ENCODE assay signal across 21 mouse cellular contexts in genomic region chr5:144831840-144832469, GRCm38 (mm10).
DNase-seq lines count a peak whose midpoint lies in the region; ATAC-seq and TF ChIP-seq lines count a peak whose summit lies in the region.
"Had no signal": no experiment of that assay in that cellular context is flagged by ENCODE, and none has a peak within 500 bp of the region (broad histone marks: within the 10 kb centered on the region; RNA-seq: fewer than 3 reads in every experiment).

No protein-coding gene starts in this region.

- no peaks in the 10 kb centered on the region for H3K9me3 ChIP-seq in intestine, embryonic 16.5 days (ENCODE audit: control insufficient read depth, low read length)
- no peaks in the 10 kb centered on the region for H3K9me3 ChIP-seq in intestine, embryonic 15.5 days
- H3K9me3 ChIP-seq in E14TG2a.4 (ENCODE audit: low read length): no peaks in the 10 kb centered on the region
- H3K9me3 ChIP-seq: embryonic facial prominence, embryonic 10.5 days; forebrain, embryonic 15.5 days; hindbrain, embryonic 15.5 days; megakaryocyte, embryonic 14.5 days had no signal

- DNase-seq in adrenal gland, postnatal 25 days: peak; percentile 27
- no peak for DNase-seq in layer of hippocampus, postnatal 36 days
- no peak for DNase-seq in lung, postnatal 25 days (ENCODE audit: low spot score)
- no peak for DNase-seq in kidney, adult 11 months
- DNase-seq: cerebellum, postnatal 25 days; gastrocnemius, adult 2 months; heart, adult 2 months; heart, postnatal 10 days; kidney, adult 8-10 months; kidney, postnatal 4 days; lung, embryonic 14.5 days; thymus, postnatal 14 days had no signal

- 86% methylated on average over 9 of the region's 9 CpGs for WGBS in intestine, embryonic 16.5 days
- 91% methylated on average over 9 of the region's 9 CpGs for WGBS in intestine, embryonic 15.5 days

- no peaks in the 10 kb centered on the region for H3K27me3 ChIP-seq in intestine, embryonic 16.5 days (replicated peaks; ENCODE audit: control insufficient read depth, insufficient read depth, low read length)
- no peaks in the 10 kb centered on the region for H3K27me3 ChIP-seq in intestine, embryonic 15.5 days (replicated peaks)
- H3K27me3 ChIP-seq in E14TG2a.4 (ENCODE audit: insufficient read depth, low read length): no peaks in the 10 kb centered on the region
- H3K27me3 ChIP-seq: forebrain, embryonic 15.5 days; hindbrain, embryonic 15.5 days; megakaryocyte, embryonic 14.5 days had no signal

- no peak overlapping the region for H3K27ac ChIP-seq in intestine, embryonic 16.5 days (ENCODE audit: low read length)
- no peak overlapping the region for H3K27ac ChIP-seq in intestine, embryonic 15.5 days
- H3K27ac ChIP-seq: embryonic facial prominence, embryonic 10.5 days; forebrain, embryonic 15.5 days; gastrocnemius, adult 2 months; heart, adult 2 months; hindbrain, embryonic 15.5 days had no signal

- peak; percentile 21; the same call in 1 of the 2 replicates for ATAC-seq in intestine, embryonic 16.5 days
- no peak for ATAC-seq in intestine, embryonic 15.5 days
- ATAC-seq in megakaryocyte, adult 5-6 weeks (ENCODE audit: poor library complexity, severe bottlenecking): peak; percentile 73
- ATAC-seq: forebrain, embryonic 15.5 days had no signal

- H3K4me3 ChIP-seq in intestine, embryonic 16.5 days (ENCODE audit: low read length): no peak overlapping the region
- H3K4me3 ChIP-seq in intestine, embryonic 15.5 days (replicated peaks): no peak overlapping the region
- H3K4me3 ChIP-seq in E14TG2a.4 (replicated peaks; ENCODE audit: low read length): peak overlapping the region; percentile 21; the same call in 1 of the 2 replicates
- H3K4me3 ChIP-seq: embryonic facial prominence, embryonic 10.5 days; erythroblast, embryonic 14.5 days; forebrain, embryonic 15.5 days; gastrocnemius, adult 2 months; heart, adult 2 months; hindbrain, embryonic 15.5 days; megakaryocyte, embryonic 14.5 days had no signal

- TF ChIP-seq CTCF in E14TG2a.4 (conservative IDR thresholded peaks at IDR 0.05; ENCODE audit: low read length): no peak; the same call in 1 of the 2 replicates

- no peak overlapping the region for H3K4me2 ChIP-seq in intestine, embryonic 16.5 days (ENCODE audit: low read depth, low read length)
- H3K4me2 ChIP-seq in intestine, embryonic 15.5 days (replicated peaks): no peak overlapping the region
- H3K4me2 ChIP-seq: forebrain, embryonic 15.5 days; hindbrain, embryonic 15.5 days; lung, embryonic 14.5 days had no signal

- H3K4me1 ChIP-seq in intestine, embryonic 16.5 days (ENCODE audit: control insufficient read depth, insufficient read depth, low read length): no peaks in the 10 kb centered on the region
- no peaks in the 10 kb centered on the region for H3K4me1 ChIP-seq in intestine, embryonic 15.5 days (replicated peaks)
- peaks cover 17% of the 10 kb centered on the region for H3K4me1 ChIP-seq in E14TG2a.4 (replicated peaks; ENCODE audit: low read depth, low read length)
- H3K4me1 ChIP-seq: embryonic facial prominence, embryonic 10.5 days; forebrain, embryonic 15.5 days; hindbrain, embryonic 15.5 days had no signal

- H3K36me3 ChIP-seq in intestine, embryonic 16.5 days (ENCODE audit: control insufficient read depth, insufficient read depth, low read length): peaks cover 54% of the 10 kb centered on the region
- peaks cover 73% of the 10 kb centered on the region for H3K36me3 ChIP-seq in intestine, embryonic 15.5 days
- H3K36me3 ChIP-seq in E14TG2a.4 (ENCODE audit: insufficient read depth, low read length): peaks cover 99% of the 10 kb centered on the region

- no peak overlapping the region for H3K9ac ChIP-seq in intestine, embryonic 16.5 days (ENCODE audit: low read depth, low read length)
- H3K9ac ChIP-seq in intestine, embryonic 15.5 days: no peak overlapping the region
- H3K9ac ChIP-seq: forebrain, embryonic 15.5 days; hindbrain, embryonic 15.5 days; lung, embryonic 14.5 days had no signal
